Mouse (Mus musculus) CH12.LX (cell line): ENCODE data around the gene Rps2. TPM values are rescaled to one million over a fixed set of nuclear protein-coding genes. Genes with fewer than 3 reads are reported as not detected.

ENCODE experiments used
- DNase-seq: peaks from one replicate; pipeline ENCODE4 v3.0.0-alpha.2; 2013; ENCODE audit errors: extremely low read depth
- H3K27ac ChIP-seq: 2 replicates; pipeline ENCODE4 v1.5.1; 2012; ENCODE audit warnings: low read depth, mild to moderate bottlenecking, control low read depth, moderate library complexity; ENCODE audit not compliant: insufficient read depth
- H3K27me3 ChIP-seq: replicated peaks from 2 replicates; pipeline ENCODE3; 2012; ENCODE audit warnings: inconsistent platforms
- H3K36me3 ChIP-seq, 2 experiments: replicated peaks in 1 of 2; 2 replicates each; pipeline versions ENCODE3 to v1.6.1; 2012; ENCODE audit warnings: inconsistent platforms in 1 of 2, low read length in 1 of 2, mild to moderate bottlenecking in 1 of 2, mixed read lengths in 1 of 2, moderate library complexity in 1 of 2; ENCODE audit not compliant: control insufficient read depth in 1 of 2, insufficient read depth in 1 of 2
- H3K4me1 ChIP-seq, 2 experiments: 2 replicates each; pipeline ENCODE4 v1.6.1; 2012; ENCODE audit warnings: inconsistent platforms in 1 of 2, moderate library complexity in 1 of 2; ENCODE audit not compliant: insufficient read depth in 2 of 2, control insufficient read depth in 1 of 2
- H3K4me2 ChIP-seq: 2 replicates; pipeline ENCODE4 v1.6.1; 2012; ENCODE audit warnings: low read depth, mild to moderate bottlenecking, control low read depth; ENCODE audit not compliant: poor library complexity, insufficient read depth, severe bottlenecking
- H3K4me3 ChIP-seq, 3 experiments: fragments of 150-350 bp in 1 of 3; sonication (generic) in 1 of 3; replicated peaks in 1 of 3; 2 replicates each; pipeline versions ENCODE3 to v1.5.1; 2011 to 2012; ENCODE audit warnings: low read depth in 2 of 3, low read length in 2 of 3, mild to moderate bottlenecking in 2 of 3, moderate library complexity in 2 of 3, control low read depth in 1 of 3, improper control_type of control experiment in 1 of 3, inconsistent platforms in 1 of 3, mixed read lengths in 1 of 3; ENCODE audit not compliant: poor library complexity in 1 of 3
- H3K79me2 ChIP-seq: replicated peaks from 2 replicates; pipeline ENCODE4 v1.6.1; 2012; ENCODE audit warnings: mild to moderate bottlenecking, moderate library complexity; ENCODE audit not compliant: control insufficient read depth, poor library complexity, insufficient read depth, severe bottlenecking; ENCODE audit errors: extremely low read depth
- H3K9ac ChIP-seq: 2 replicates; pipeline ENCODE4 v1.6.1; 2012; ENCODE audit warnings: low read depth, mild to moderate bottlenecking, control low read depth, moderate library complexity; ENCODE audit not compliant: insufficient read depth
- H3K9me3 ChIP-seq: replicated peaks from 2 replicates; pipeline ENCODE3; 2012; ENCODE audit warnings: low read length, inconsistent platforms, mixed read lengths
- BHLHE40 ChIP-seq: IDR thresholded peaks from 2 replicates; pipeline ENCODE4 v1.6.1; 2011; ENCODE audit warnings: mild to moderate bottlenecking, low read depth, low read length, improper control_type of control experiment
- CHD1 ChIP-seq: IDR thresholded peaks from 2 replicates; pipeline ENCODE4 v1.6.1; 2012; ENCODE audit warnings: low read depth, low read length, improper control_type of control experiment, inconsistent platforms
- CHD2 ChIP-seq: IDR thresholded peaks from 2 replicates; pipeline ENCODE4 v1.6.1; 2011; ENCODE audit warnings: low read length, improper control_type of control experiment
- EP300 ChIP-seq: IDR thresholded peaks from 2 replicates; pipeline ENCODE4 v1.6.1; 2011; ENCODE audit warnings: low read length, improper control_type of control experiment
- GABPA ChIP-seq: IDR thresholded peaks from 2 replicates; pipeline ENCODE4 v1.6.1; 2012; ENCODE audit warnings: low read depth, low read length, improper control_type of control experiment, inconsistent platforms; ENCODE audit not compliant: insufficient replicate concordance
- KAT2A ChIP-seq: IDR thresholded peaks from 2 replicates; pipeline ENCODE4 v1.6.1; 2012; ENCODE audit warnings: low read length, improper control_type of control experiment, inconsistent platforms; ENCODE audit not compliant: insufficient replicate concordance
- MAFK ChIP-seq: IDR thresholded peaks from 2 replicates; pipeline ENCODE4 v1.6.1; 2011; ENCODE audit warnings: low read length, improper control_type of control experiment; ENCODE audit not compliant: insufficient replicate concordance
- MXI1 ChIP-seq: IDR thresholded peaks from 2 replicates; pipeline ENCODE4 v1.6.1; 2011; ENCODE audit warnings: mild to moderate bottlenecking, low read depth, low read length, improper control_type of control experiment
- MYC ChIP-seq: IDR thresholded peaks from 2 replicates; pipeline ENCODE4 v1.6.1; 2011; ENCODE audit warnings: low read depth, mild to moderate bottlenecking, improper control_type of control experiment, low read length
- NELFE ChIP-seq: IDR thresholded peaks from 2 replicates; pipeline ENCODE4 v1.6.1; 2011; ENCODE audit warnings: low read depth, low read length, improper control_type of control experiment
- POLR2A ChIP-seq: IDR thresholded peaks from 2 replicates; pipeline ENCODE4 v1.6.1; 2011; ENCODE audit warnings: low read depth, mild to moderate bottlenecking, improper control_type of control experiment, low read length
- POLR2AphosphoS2 ChIP-seq: IDR thresholded peaks from 2 replicates; pipeline ENCODE4 v1.6.1; 2011; ENCODE audit warnings: low read depth, low read length, improper control_type of control experiment
- SIN3A ChIP-seq: IDR thresholded peaks from 2 replicates; pipeline ENCODE4 v1.6.1; 2012; ENCODE audit warnings: low read length, improper control_type of control experiment, inconsistent platforms
- USF1 ChIP-seq: IDR thresholded peaks from 2 replicates; pipeline ENCODE4 v1.6.1; 2014; ENCODE audit warnings: low read depth, mild to moderate bottlenecking, inconsistent platforms, low read length, improper control_type of control experiment
- USF2 ChIP-seq: conservative IDR thresholded peaks from 2 replicates; pipeline ENCODE4 v1.6.1; 2011; ENCODE audit warnings: low read depth, low read length, improper control_type of control experiment
- dilution Hi-C: fragments of 300-500 bp; cut with MboI; formaldehyde crosslinking; loops from 2 replicates; pipeline ENCODE4 v1.14.3; 2020; ENCODE audit warnings: low sequenced_read_pairs; ENCODE audit not compliant: extremely low pct_unique_long_range_greater_than_20kb, extremely low pct_ligation_motif_present
- in situ Hi-C: fragments of 300-500 bp; cut with MboI; formaldehyde crosslinking; loops from 3 replicates; pipeline ENCODE4 v1.14.3; 2019; ENCODE audit warnings: low sequenced_read_pairs, low pct_ligation_motif_present, low pct_unique_long_range_greater_than_20kb, mixed read lengths
- polyA plus RNA-seq: library from polyadenylated mRNA; unstranded; fragments of >175 nt; gene quantifications from 2 replicates; pipeline ENCODE4 v1.2.1, GENCODE M21; 2012; ENCODE audit warnings: low read depth; ENCODE audit not compliant: insufficient read length
- total RNA-seq, 2 experiments: library from RNA; depleted of rRNA; stranded (reverse); fragments of 300-350 nt in 1 of 2; fragments of >200 nt in 1 of 2; gene quantifications; 2 replicates each; pipeline ENCODE4 v1.2.3; 2012 to 2014

Rps2 gene
- total and polyA plus RNA-seq, 3 experiments = 2,057 to 6,050 (median 5,410) TPM

GRCm38 (mm10) chr17:24723122-24723880, 5.4 kb downstream of the Rps2 start:
- DNase-seq = peak; percentile 55
- peak overlapping the region; percentile 56 for H3K27ac ChIP-seq

GRCm38 (mm10) chr17:24723881-24724180, 5.9 kb downstream of the Rps2 start:
- in situ Hi-C loops = no loop called here
- H3K4me3 ChIP-seq = peak overlapping the region; percentile 66 to 89 (median 89)
- H3K4me1 ChIP-seq = peaks cover 5 to 15% of the 10 kb centered on the region in 2 experiments; a peak in 3 of 4 replicates
- dilution Hi-C loops = no loop called here
- no peak for DNase-seq
- no peaks in the 10 kb centered on the region for H3K9me3 ChIP-seq
- H3K9ac ChIP-seq = peak overlapping the region; percentile 90
- H3K36me3 ChIP-seq = peaks cover 20 to 21% of the 10 kb centered on the region in 2 experiments
- H3K79me2 ChIP-seq = peaks cover 42% of the 10 kb centered on the region
- H3K27ac ChIP-seq = peak overlapping the region; percentile 56
- H3K27me3 ChIP-seq = no peaks in the 10 kb centered on the region
- H3K4me2 ChIP-seq = peak overlapping the region; percentile 98
- TF ChIP-seq EP300 (no peak), MXI1 (no peak), MYC (no peak)

More at GRCm38 (mm10) chr17:24723122-24723880, 5.4 kb downstream of the Rps2 start:
- H3K4me2 ChIP-seq = peak overlapping the region; percentile 98
- H3K27me3 ChIP-seq = no peaks in the 10 kb centered on the region
- H3K4me1 ChIP-seq = peaks cover 5 to 20% of the 10 kb centered on the region in 2 experiments; a peak in 3 of 4 replicates
- no peak for TF ChIP-seq BHLHE40
- TF ChIP-seq CHD1 = no peak
- TF ChIP-seq NELFE = no peak
- no peak for TF ChIP-seq USF2
- peak; percentile 5 for TF ChIP-seq POLR2A
- TF ChIP-seq POLR2AphosphoS2 = peak; percentile 62; the same call in 1 of the 2 replicates
- peak; percentile 23; the same call in 1 of the 2 replicates for TF ChIP-seq CHD2
- TF ChIP-seq MYC = no peak
- TF ChIP-seq MAFK = no peak
- no peak for TF ChIP-seq GABPA
- TF ChIP-seq USF1 = no peak
- no peak for TF ChIP-seq KAT2A
- peak; percentile 25; the same call in 1 of the 2 replicates for TF ChIP-seq SIN3A
- TF ChIP-seq, all 38 proteins: peak for 4
- Histone ChIP-seq H3K9me3 (no peaks in the 10 kb centered on the region), H3K4me3 (peak overlapping the region; percentile 66 to 89 (median 89)), H3K9ac (peak overlapping the region; percentile 90), H3K79me2 (peaks cover 47% of the 10 kb centered on the region), H3K36me3 (peaks cover 24 to 25% of the 10 kb centered on the region in 2 experiments)
- dilution Hi-C loops (no loop called here), in situ Hi-C loops (no loop called here)
